9 mouse cellular contexts compared by ENCODE assay signal in the genomic region with DNA sequence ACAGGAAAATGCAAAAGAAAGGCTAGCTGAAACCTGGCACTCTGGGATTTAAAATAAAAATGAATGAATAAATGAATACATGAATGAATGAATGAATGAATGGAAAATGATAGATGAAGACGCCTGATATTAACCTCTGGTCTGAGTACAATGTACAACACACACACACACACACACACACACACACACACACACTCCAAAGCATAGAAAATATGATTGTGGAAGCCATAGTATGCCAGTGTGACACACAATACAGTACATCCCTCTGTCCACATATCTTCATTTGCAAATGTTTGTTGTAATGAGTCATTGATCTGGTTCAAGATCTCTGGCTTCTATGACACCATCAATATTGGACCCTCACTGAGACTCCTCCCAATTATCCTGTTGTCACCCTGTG. TPM values are rescaled to one million over a fixed set of nuclear protein-coding genes. Genes with fewer than 3 reads are reported as not detected.
DNase-seq lines count a peak whose midpoint lies in the region; ATAC-seq lines count a peak whose summit lies in the region.
"Had no signal": no experiment of that assay in that cellular context is flagged by ENCODE, and none has a peak within 500 bp of the region (broad histone marks: within the 10 kb centered on the region; RNA-seq: fewer than 3 reads in every experiment).

No protein-coding gene starts in this region.

- peaks cover 6% of the 10 kb centered on the region for H3K4me1 ChIP-seq in kidney, embryonic 15.5 days
- H3K4me1 ChIP-seq in forebrain, embryonic 13.5 days: peaks cover 12% of the 10 kb centered on the region
- peaks cover 7% of the 10 kb centered on the region; the same call in 1 of the 2 replicates for H3K4me1 ChIP-seq in limb, embryonic 13.5 days
- 0 out of 2 replicates have a peak, but pooled peaks cover 5% of the 10 kb centered on the region for H3K4me1 ChIP-seq in neural tube, embryonic 14.5 days (ENCODE audit: control insufficient read depth, insufficient read depth, low read length)

- H3K36me3 ChIP-seq in kidney, embryonic 15.5 days: no peaks in the 10 kb centered on the region
- H3K36me3 ChIP-seq in forebrain, embryonic 13.5 days (ENCODE audit: poor library complexity, severe bottlenecking): no peaks in the 10 kb centered on the region
- no peaks in the 10 kb centered on the region for H3K36me3 ChIP-seq in limb, embryonic 13.5 days
- no peaks in the 10 kb centered on the region for H3K36me3 ChIP-seq in neural tube, embryonic 14.5 days (ENCODE audit: control insufficient read depth, insufficient read depth, low read length)

- ATAC-seq in kidney, embryonic 15.5 days (replicated peaks; ENCODE audit: low FRiP score): 0 out of 2 replicates have a peak, but pooled peaks have one; percentile 37
- ATAC-seq in forebrain, embryonic 13.5 days: peak; percentile 46
- no peak for ATAC-seq in limb, embryonic 13.5 days (ENCODE audit: low FRiP score, low read depth)
- ATAC-seq in neural tube, embryonic 14.5 days (ENCODE audit: low read depth): peak; percentile 15; the same call in 1 of the 2 replicates

- peak overlapping the region; percentile 37; the same call in 1 of the 2 replicates for H3K27ac ChIP-seq in kidney, embryonic 15.5 days
- H3K27ac ChIP-seq in forebrain, embryonic 13.5 days: 0 out of 2 replicates have a peak overlapping the region, but pooled peaks have one; percentile 14
- no peak overlapping the region for H3K27ac ChIP-seq in limb, embryonic 13.5 days
- no peak overlapping the region; the same call in 1 of the 2 replicates for H3K27ac ChIP-seq in neural tube, embryonic 14.5 days (ENCODE audit: low read depth, low read length)

- peak overlapping the region; percentile 78; the same call in 1 of the 2 replicates for H3K4me3 ChIP-seq in kidney, embryonic 15.5 days (replicated peaks)
- 0 out of 2 replicates have a peak overlapping the region, but pooled peaks have one; percentile 62 for H3K4me3 ChIP-seq in forebrain, embryonic 13.5 days
- peak overlapping the region; percentile 67 for H3K4me3 ChIP-seq in limb, embryonic 13.5 days
- H3K4me3 ChIP-seq in neural tube, embryonic 14.5 days (ENCODE audit: low read depth, low read length): no peak overlapping the region

- H3K9me3 ChIP-seq in kidney, embryonic 15.5 days (replicated peaks): no peaks in the 10 kb centered on the region
- H3K9me3 ChIP-seq in forebrain, embryonic 13.5 days (replicated peaks): no peaks in the 10 kb centered on the region
- H3K9me3 ChIP-seq in limb, embryonic 13.5 days: no peaks in the 10 kb centered on the region
- H3K9me3 ChIP-seq in neural tube, embryonic 14.5 days (ENCODE audit: control insufficient read depth, low read length): no peaks in the 10 kb centered on the region

- 90% methylated on average over 1 of the region's 1 CpGs for WGBS in kidney, embryonic 15.5 days
- 100% methylated on average over 1 of the region's 1 CpGs for WGBS in forebrain, embryonic 13.5 days
- WGBS in limb, embryonic 13.5 days: 87% methylated on average over 1 of the region's 1 CpGs
- 87% methylated on average over 1 of the region's 1 CpGs for WGBS in neural tube, embryonic 14.5 days

- no peak for DNase-seq in kidney, adult 8-10 months
- no peak for DNase-seq in frontal cortex, postnatal 36 days (ENCODE audit: low spot score in 2 of 2)
- no peak for DNase-seq in embryo, embryonic 11 days
- DNase-seq in Muller cell, postnatal 12 days (ENCODE audit: inconsistent ontology term): no peak

- no peak overlapping the region for H3K9ac ChIP-seq in kidney, embryonic 15.5 days
- H3K9ac ChIP-seq in forebrain, embryonic 13.5 days: 0 out of 2 replicates have a peak overlapping the region, but pooled peaks have one; percentile 34
- no peak overlapping the region for H3K9ac ChIP-seq in limb, embryonic 13.5 days
- no peak overlapping the region for H3K9ac ChIP-seq in neural tube, embryonic 14.5 days (replicated peaks; ENCODE audit: low read depth, low read length)

- no peaks in the 10 kb centered on the region for H3K27me3 ChIP-seq in kidney, embryonic 15.5 days
- H3K27me3 ChIP-seq in forebrain, embryonic 13.5 days: no peaks in the 10 kb centered on the region
- H3K27me3 ChIP-seq in limb, embryonic 13.5 days: peaks cover 12% of the 10 kb centered on the region
- no peaks in the 10 kb centered on the region for H3K27me3 ChIP-seq in neural tube, embryonic 14.5 days (ENCODE audit: control insufficient read depth, insufficient read depth, low read length)

- peak overlapping the region; percentile 96 for H3K4me2 ChIP-seq in kidney, embryonic 15.5 days
- peak overlapping the region; percentile 83 for H3K4me2 ChIP-seq in forebrain, embryonic 13.5 days
- H3K4me2 ChIP-seq in limb, embryonic 13.5 days (replicated peaks): peak overlapping the region; percentile 93
- H3K4me2 ChIP-seq in neural tube, embryonic 14.5 days (ENCODE audit: low read depth, low read length): peak overlapping the region; percentile 95

RNA-seq across cellular contexts. Expression of a gene that starts 0.6 kb away (rescaled TPM):
- polyA plus RNA-seq in kidney, embryonic 15.5 days (2015; fragmentation: Nextera tagmentation; extraction: Ambion mirVana): 1.5 and 1.6 TPM in 2 replicates
- polyA plus RNA-seq in forebrain, embryonic 13.5 days (2015; fragmentation: Nextera tagmentation; extraction: Ambion mirVana): 2.2 and 2.3 TPM in 2 replicates
- polyA plus RNA-seq in limb, embryonic 13.5 days (2015; fragmentation: Nextera tagmentation; extraction: Ambion mirVana): 1.4 and 2.1 TPM in 2 replicates
- 5.0 TPM in 2 replicates for polyA plus RNA-seq in neural tube, embryonic 14.5 days (2014; fragmentation: Nextera tagmentation; extraction: Ambion mirVana)

RNA-seq across cellular contexts. Expression of a gene that starts 11.5 kb away (rescaled TPM):
- not detected in 2 replicates for polyA plus RNA-seq in kidney, embryonic 15.5 days (2015; fragmentation: Nextera tagmentation; extraction: Ambion mirVana)
- not detected in 2 replicates for polyA plus RNA-seq in forebrain, embryonic 13.5 days (2015; fragmentation: Nextera tagmentation; extraction: Ambion mirVana)
- not detected in 2 replicates for polyA plus RNA-seq in limb, embryonic 13.5 days (2015; fragmentation: Nextera tagmentation; extraction: Ambion mirVana)
- not detected in 2 replicates for polyA plus RNA-seq in neural tube, embryonic 14.5 days (2014; fragmentation: Nextera tagmentation; extraction: Ambion mirVana)

RNA-seq across cellular contexts. Expression of a gene that starts 16.1 kb away (rescaled TPM):
- polyA plus RNA-seq in kidney, embryonic 15.5 days (2015; fragmentation: Nextera tagmentation; extraction: Ambion mirVana): 13.9 and 14.5 TPM in 2 replicates
- polyA plus RNA-seq in forebrain, embryonic 13.5 days (2015; fragmentation: Nextera tagmentation; extraction: Ambion mirVana): 40.6 and 43.9 TPM in 2 replicates
- polyA plus RNA-seq in limb, embryonic 13.5 days (2015; fragmentation: Nextera tagmentation; extraction: Ambion mirVana): 12.7 and 14.3 TPM in 2 replicates
- 48.0 and 55.8 TPM in 2 replicates for polyA plus RNA-seq in neural tube, embryonic 14.5 days (2014; fragmentation: Nextera tagmentation; extraction: Ambion mirVana)

RNA-seq across cellular contexts. Expression of a gene that starts 21.5 kb away (rescaled TPM):
- not detected in 2 replicates for polyA plus RNA-seq in kidney, embryonic 15.5 days (2015; fragmentation: Nextera tagmentation; extraction: Ambion mirVana)
- not detected in 2 replicates for polyA plus RNA-seq in forebrain, embryonic 13.5 days (2015; fragmentation: Nextera tagmentation; extraction: Ambion mirVana)
- not detected in 2 replicates for polyA plus RNA-seq in limb, embryonic 13.5 days (2015; fragmentation: Nextera tagmentation; extraction: Ambion mirVana)
- polyA plus RNA-seq in neural tube, embryonic 14.5 days (2014; fragmentation: Nextera tagmentation; extraction: Ambion mirVana): not detected in 2 replicates
- polyA plus RNA-seq: gonadal fat pad, adult 2 months had no signal

RNA-seq across cellular contexts. Expression of a gene that starts 34.3 kb away (rescaled TPM):
- not detected in 2 replicates for polyA plus RNA-seq in kidney, embryonic 15.5 days (2015; fragmentation: Nextera tagmentation; extraction: Ambion mirVana)
- not detected in 2 replicates for polyA plus RNA-seq in forebrain, embryonic 13.5 days (2015; fragmentation: Nextera tagmentation; extraction: Ambion mirVana)
- polyA plus RNA-seq in limb, embryonic 13.5 days (2015; fragmentation: Nextera tagmentation; extraction: Ambion mirVana): 0.04 TPM in 1 of 2 replicates, not detected in the other
- not detected in 2 replicates for polyA plus RNA-seq in neural tube, embryonic 14.5 days (2014; fragmentation: Nextera tagmentation; extraction: Ambion mirVana)
- polyA plus RNA-seq: gonadal fat pad, adult 2 months had no signal

Comparison
In these comparisons a context has a peak if more than half of its experiments do, and no peak if none do; other contexts are left out.
1. H3K27ac ChIP-seq: peak in kidney, embryonic 15.5 days (single experiment) and forebrain, embryonic 13.5 days (single experiment); none in limb, embryonic 13.5 days (single experiment) and neural tube, embryonic 14.5 days (single experiment).
2. Peak in every context shown above with its lines, with median percentiles within 50 percentile points of each other: H3K4me2 ChIP-seq.